Mouse (Mus musculus) adrenal gland, postnatal 10 days (tissue): ENCODE results near the gene Cdk16. TPM values are rescaled to one million over a fixed set of nuclear protein-coding genes. Genes with fewer than 3 reads are reported as not detected.

Source experiments
- DNase-seq: peaks from one replicate; pipeline ENCODE4 v3.0.0; 2021; ENCODE audit warnings: mixed read lengths
- long read RNA-seq, 2 experiments: library from polyadenylated mRNA; stranded (forward); transcript quantifications; one replicate each; pipeline ENCODE4 v2.0.0; 2021
- total RNA-seq, 2 experiments: library from RNA; stranded (reverse); gene quantifications; 2 replicates each; pipeline ENCODE4 v1.2.3; 2021

The Cdk16 gene
- 100 to 1,000 TPM; 145 to 183 TPM for total RNA-seq
- long read RNA-seq, experiment 1, transcript Cdk16-201 (16 exons, 3,120 nt), result major isoform, 23 of 77 reads
- long read RNA-seq, experiment 1, partial matches to known transcripts, result 13 of 77 reads
- long read RNA-seq, experiment 1, other reads (novel, unspliced or antisense), result 41 of 77 reads
- long read RNA-seq, experiment 2, transcript Cdk16-201 (16 exons, 3,120 nt), result major isoform, 79 of 112 reads
- long read RNA-seq, experiment 2, partial matches to known transcripts, result 20 of 112 reads
- long read RNA-seq, experiment 2, other reads (novel, unspliced or antisense), result 13 of 112 reads

DNA sequence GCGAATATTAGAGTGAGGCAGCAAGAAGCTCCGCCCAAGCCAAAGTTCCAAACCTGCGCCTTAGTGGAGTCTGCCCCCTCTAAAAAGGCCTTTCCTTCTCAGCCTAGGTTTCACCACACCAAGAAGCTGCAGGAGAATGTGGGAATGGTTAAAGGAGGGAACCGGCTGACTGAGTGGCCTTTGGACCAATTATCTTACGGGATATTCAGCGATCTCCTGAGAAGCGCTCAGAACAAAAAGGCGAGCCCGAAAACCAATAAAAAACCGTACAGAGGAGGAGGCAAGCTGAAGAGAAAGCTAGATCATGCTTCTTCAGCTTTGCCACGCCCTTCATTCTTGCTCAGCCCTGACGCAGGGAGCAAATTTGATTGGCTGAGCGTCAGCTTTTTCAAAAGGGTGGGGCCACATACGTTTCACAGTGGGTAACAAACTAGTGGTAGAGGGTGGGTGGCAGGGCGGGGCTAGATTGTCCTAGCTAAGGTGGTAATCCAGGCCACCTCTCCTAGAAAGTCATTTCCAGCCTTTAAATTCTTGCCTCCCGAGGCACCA lies at the start of gene Cdk16:
TSS of gene Cdk16 (plus strand) at position 436 of the 549 bp plus-strand sequence.
- DNase-seq, result peak; percentile 86

GRCm38 (mm10) chrX:20638141-20638540 lies 49.6 kb upstream of the Cdk16 start:
- DNase-seq, result no peak

GRCm38 (mm10) chrX:20644780-20645179 lies 43.0 kb upstream of the Cdk16 start:
- peak; percentile 12 for DNase-seq

DNA sequence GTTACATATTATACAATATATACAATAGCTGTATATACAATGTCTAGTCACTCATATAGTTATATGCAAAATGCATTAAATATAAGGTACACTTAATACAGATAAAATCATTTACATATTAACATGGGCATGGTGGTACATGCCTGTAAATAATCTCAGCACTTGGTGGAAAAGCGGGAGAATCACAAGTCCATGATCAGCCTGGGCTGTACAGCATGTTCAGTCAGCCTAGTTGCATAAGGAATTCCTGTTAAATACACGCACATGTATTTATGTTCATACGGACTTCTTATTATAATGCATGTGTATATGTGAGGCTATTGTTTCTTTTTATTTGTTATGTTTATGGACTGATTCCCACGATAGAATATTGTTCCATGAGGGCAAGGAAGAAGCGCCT lies 30.2 kb upstream of the Cdk16 start:
- no peak for DNase-seq

- peak; percentile 79 for DNase-seq
These were observed 29.6 kb upstream of the Cdk16 start, which contains the start of gene Uba1 for GRCm38 (mm10) chrX:20658026-20658652. Gene Uba1 (plus strand): TSS chrX:20658326.

DNA sequence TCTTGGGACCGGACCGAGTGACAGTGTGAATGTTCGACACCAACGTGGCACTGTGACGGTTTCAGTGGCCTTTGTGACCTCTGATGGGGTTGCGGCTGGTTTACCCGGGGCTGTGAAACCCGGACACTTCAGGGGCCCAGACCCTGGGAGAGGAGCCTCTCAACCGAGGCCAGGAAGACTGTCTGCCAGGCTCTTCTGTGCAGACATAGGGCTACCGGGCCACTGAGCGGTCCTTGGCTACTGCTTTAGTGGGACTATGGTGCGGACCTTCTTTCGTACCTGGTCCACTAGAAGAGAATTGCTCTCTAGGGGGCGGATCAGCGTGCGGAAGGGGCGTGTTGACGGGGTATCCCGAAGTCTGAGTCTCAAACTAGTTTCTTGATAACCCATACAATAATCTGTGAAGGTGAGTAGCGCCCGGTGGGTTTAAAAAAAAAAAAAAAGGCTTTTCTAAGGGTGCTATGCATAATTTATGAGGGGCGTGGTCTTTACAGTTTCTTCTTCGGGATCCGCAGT lies 28.8 kb upstream of the Cdk16 start:
- DNase-seq, result peak; percentile 13

DNA sequence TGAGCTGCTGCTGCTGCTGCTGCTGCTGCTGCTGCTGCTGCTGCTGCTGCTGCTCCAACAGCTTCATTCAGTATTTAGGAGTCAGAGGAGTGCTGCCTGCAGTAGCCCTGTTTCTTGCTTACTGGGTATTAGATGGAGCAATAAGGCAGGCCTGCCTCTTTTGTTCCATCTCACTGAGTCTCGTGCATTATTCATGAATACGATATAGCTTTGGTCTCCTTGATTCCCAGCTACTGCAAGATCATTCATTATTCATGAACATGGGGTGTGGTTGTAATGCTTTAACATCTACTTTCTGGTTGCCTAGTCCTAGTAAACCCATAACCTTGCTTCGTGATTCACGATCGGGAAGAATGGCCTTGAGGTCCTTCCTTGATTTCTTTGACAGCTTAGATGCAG lies 25.4 kb upstream of the Cdk16 start:
- DNase-seq, result no peak

DNA sequence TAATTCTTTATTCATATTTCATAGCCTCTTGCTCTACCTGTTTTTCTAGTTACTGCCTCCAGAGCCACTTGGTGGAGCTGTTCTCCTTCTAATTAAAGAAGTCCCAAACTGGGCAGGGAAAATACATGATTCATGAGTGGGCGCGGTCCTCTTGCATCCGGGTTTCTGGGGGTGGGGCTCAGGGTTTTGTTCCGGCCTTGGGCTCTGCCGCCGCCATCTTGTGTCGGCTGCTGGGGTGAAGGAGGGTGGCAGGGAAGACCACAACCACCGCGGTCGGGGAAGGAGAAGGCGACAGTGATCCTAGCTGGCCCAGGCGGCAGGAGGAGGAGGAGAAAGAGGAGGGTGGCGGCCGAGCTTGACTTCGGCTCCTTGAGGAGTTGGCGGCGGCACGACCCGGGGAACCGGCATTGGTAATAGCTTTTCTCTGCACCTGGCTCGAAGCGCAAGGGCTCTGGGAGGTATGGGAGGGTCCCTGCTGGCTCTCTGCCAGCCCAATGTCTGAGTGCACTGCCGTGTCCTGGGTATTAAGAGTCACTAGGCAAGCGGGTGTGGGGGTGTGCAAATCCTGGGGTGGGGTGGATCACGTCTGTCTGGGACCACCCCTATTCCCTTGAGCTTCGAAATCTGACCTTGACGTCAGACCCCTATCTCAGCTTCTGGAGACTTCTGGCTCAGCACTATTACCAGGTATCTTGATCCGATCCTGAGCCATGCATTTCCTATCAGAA lies 24.9 kb upstream of the Cdk16 start:
- DNase-seq, result peak; percentile 84

DNA sequence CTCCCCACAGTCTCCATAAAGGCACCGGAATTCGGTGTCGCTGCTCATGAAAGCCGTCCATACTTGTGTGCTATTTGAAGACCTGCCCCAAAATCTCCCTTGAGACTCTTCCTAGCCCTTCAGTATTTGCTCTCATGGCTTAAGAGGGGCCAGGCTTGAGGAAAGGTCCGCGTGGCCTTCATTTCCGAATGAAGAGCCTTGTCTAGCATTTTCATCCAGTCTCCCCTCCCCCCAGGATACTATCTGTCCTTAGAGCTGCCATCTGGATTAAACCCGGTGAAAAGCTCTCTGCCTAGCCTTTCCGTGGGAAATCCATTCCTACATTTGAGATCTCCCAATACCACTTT lies 24.3 kb upstream of the Cdk16 start:
- peak; percentile 20 for DNase-seq

DNA sequence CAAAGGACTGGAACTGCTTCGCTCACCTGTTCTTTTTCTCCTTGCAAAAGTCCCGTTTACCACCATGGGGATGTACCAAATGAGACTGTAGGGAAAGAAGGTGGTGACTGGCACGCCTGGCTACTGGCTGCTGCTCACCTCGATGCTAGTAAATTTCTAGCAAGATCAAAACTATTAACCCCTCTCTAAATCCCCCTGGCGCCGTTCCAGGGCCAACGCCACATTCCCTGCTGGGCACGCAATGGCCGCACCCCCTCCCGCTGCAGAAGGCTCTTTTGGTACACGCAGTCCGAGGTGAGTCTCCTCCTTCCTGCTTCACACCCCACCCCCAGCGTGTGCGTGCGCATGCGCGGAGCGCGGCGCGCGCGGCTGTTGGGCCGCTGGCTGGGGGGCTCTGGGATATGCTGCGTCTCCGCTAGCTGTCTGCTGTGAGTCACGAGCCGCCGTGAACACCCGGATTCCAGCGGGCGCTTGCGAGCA lies 354 bp downstream of the Cdk16 start:
- DNase-seq, result peak; percentile 88

DNA sequence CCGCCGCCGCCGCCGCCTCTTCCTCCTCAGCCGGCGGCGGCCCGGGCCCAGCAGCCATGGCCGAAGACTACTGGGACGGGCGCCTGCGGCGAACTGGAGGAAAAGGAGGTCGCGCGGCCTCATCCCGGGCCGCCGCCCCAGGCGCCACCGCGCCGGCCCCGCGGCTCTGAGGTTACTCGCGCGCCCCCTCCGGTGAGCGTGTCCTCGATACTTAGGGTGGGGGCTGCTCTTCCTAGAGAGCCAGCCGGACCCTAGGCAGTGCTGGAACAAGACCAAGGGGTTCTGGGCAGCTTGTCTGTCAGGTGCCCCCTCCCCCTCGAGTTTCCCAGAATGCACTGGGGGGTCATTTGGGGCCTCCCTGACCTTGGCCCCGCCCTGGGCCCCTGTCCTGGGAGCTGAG lies 861 bp downstream of the Cdk16 start:
- DNase-seq, result peak; percentile 68

DNA sequence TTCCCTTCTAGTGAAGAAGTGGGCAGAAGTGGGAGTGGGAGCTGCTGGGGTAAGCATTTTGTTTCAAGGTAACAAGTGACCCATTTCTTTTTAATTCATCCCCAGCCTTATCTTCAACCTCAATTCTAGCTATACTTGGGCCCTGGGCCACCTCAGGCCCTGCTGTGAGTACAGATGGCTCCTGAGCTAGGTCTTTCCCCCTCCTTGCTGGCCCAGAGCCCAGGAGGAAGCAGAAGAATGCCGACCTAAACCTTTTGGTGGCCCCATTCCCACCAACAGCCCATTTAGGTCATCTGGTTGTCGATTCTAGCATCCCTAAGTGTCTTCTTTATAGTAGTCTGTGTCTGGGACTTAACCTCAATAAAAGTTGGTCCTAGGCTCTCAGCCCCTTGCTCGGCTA lies 3.8 kb downstream of the Cdk16 start:
- DNase-seq, result no peak

- no peak for DNase-seq
These were observed 4.9 kb downstream of the Cdk16 start for GRCm38 (mm10) chrX:20692616-20693015.

- no peak for DNase-seq
These were observed 8.1 kb downstream of the Cdk16 start for GRCm38 (mm10) chrX:20695842-20696241.

DNA sequence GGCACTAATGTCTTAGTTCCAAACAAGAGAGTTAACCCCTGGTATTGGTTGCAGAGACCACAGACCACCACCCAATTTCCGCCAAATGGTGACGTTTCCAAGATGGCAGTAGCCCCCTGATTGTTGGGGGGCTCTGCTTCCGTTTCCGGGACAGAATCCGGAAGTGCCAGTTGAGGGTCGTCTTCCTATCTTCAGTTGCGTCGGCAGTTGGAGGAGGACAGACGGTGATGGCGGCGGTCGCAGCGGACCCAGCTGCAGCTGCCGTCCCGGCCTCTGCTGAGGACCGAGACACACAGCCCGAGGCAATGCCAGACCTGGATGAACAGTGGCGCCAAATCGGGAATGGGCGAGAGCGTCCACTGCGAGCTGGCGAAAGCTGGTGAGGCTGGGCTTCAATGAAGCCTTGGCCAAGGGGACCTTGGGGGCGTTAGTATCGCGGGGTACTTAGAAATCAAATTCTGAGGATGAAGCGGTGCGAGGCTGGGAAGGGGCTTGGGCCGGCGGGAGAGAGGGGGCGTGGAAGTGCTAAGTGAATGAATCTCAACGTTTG lies 16.1 kb downstream of the Cdk16 start, which contains the start of gene Usp11:
TSS of gene Usp11 (plus strand) at position 166 of the 550 bp plus-strand sequence.
- peak; percentile 34 for DNase-seq

- peak; percentile 84 for DNase-seq
These were observed 16.7 kb downstream of the Cdk16 start for GRCm38 (mm10) chrX:20704295-20705082.

- DNase-seq, result no peak
These were observed 17.3 kb downstream of the Cdk16 start for GRCm38 (mm10) chrX:20705083-20705402.

DNA sequence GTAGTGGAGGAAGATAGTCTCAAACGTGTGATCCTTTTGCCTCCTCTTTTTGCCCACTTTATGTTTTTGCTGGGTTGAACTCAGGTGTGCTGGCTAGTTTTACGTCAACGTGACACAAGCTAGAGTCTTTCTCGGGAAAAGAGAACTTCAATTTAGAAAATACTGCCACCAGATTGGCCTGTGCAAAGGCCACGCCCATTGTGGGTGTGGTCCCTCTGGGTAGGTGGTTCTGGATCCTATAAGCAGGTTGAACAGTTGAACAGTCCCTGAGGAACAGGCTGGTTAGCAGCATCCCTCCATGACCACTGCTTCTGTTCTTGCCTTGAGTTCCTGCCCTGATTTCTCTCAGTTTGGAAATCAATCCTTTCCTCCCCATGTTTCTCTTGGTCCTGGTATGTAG lies 40.9 kb downstream of the Cdk16 start:
- DNase-seq, result no peak

DNA sequence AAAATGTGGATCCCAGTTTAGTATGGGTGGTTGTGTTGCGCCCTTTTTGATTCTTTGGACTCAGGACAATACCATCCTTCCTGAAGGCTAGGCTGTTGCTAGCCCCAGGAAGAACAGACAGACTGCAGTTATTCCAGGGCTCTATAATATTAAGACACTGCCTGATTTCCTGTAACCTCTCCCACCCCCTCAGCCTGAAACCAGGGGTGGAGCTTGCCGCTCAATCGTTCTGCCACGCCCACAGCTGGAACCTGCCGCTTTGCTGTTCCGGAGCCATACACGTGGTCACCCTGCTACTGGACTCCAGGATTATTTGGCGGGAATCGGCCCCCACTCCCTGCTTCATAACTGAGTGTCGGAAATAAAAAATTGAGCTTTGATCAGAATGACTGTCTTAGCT lies 42.3 kb downstream of the Cdk16 start:
- peak; percentile 37 for DNase-seq

GRCm38 (mm10) chrX:20736479-20736878 lies 48.7 kb downstream of the Cdk16 start:
- DNase-seq, result no peak

DNA sequence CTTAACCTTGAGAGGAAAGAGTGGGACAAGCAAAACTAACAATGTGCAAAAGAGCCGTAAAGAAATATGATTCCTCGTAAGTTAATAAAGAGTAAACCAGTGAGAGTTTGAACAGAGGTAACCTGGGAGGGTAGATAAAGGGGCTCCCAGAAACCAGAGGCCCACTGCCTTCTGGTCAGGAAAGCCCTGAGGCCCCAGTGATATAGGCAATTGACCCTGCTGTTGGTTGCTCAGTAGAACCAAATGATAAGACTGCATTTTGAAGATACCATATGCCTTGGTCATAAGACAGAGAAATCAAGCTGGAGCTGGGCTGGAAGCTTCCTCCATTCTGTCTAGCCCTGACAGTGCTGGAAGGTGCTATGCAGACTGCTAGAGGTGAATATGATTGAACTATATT lies 61.1 kb downstream of the Cdk16 start:
- no peak for DNase-seq
